Mouse (Mus musculus) skeletal muscle tissue, adult 2 months (tissue): ENCODE results near the gene Stard13.
A peak's percentile ranks its signal among the peaks of the same experiment; 100 is the strongest.

Experiments
- DNase-seq: peaks from one replicate; pipeline ENCODE4 v3.0.0-alpha.2; 2012; ENCODE audit warnings: low read depth, low spot score

Gene Stard13

DNA sequence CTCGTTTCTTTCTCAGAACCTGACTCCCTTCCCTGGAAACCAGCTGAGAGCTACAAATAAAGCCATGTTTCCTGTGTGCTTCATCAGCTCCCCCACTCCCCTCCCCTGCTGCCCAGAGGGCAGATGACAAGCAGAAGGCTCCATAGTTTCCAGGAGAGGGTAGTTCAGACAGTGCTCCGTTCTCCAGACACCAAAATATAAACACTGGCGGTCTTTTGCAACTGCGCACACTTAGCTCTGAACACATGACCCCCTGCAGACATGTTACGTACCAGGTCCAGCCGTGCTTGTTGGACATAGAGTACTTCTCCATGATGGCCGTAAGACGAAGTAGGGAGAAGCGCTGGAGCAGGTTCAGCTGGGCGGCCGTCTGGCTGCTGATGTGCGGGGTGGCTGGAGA lies 173.2 kb downstream of the Stard13 start:
- no peak for DNase-seq

DNA sequence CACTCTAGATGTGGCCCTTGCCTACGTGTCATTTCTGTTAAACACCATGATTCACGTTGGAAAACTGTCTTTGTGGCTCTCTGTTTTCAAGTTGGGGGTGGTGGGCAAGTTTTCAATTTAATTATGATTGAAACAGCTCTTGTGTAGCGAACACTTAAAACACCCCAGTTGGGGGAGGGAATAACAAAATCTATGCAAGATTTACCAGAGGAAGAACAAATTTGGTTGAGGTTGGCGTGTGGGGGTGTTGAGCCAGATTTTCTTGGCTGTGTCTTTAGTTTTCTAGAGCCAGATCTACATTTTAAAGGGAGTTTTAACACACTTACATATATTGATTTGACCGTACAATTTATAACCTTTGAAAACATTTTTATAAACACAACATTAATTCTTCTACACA lies 173.9 kb downstream of the Stard13 start:
- no peak for DNase-seq

DNA sequence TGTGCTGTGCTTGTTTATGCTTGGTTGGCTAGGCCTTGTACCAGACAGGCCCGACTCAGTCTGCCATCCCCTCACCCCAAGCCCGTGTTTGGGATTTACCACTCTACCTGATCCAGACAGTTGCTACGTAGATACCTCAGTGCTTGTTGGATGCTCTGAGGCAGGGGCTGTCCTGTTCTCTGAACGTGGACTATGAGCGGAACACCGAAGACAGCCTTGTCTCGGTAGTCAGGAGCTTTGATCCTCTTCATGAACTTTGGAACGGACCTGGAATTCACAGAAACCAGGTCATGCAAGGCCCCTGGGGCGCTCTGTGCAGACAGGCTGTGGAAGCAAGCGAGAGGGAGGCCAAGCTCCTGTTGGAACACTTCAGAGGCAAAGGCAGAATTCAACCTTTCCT lies 174.3 kb downstream of the Stard13 start:
- DNase-seq = no peak

DNA sequence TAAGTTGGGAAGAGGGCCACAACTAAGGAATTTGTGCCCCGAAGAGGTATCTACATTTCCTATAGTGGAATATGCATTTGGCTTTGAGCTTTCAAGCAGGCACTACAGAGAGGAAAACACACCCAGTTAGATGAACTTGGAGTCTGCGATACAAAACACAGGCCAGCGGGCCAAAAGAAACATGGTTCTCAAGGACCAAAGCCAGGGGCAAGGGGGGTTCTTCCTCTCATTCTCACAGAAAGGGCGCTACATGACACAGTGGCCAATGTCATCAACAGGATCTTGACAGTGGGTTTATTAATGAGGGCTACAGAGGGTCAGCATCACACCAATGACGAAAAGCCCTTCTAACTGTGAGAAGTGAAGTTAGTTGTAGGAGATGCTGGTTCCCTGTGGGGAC lies 175.9 kb downstream of the Stard13 start:
- DNase-seq = no peak

DNA sequence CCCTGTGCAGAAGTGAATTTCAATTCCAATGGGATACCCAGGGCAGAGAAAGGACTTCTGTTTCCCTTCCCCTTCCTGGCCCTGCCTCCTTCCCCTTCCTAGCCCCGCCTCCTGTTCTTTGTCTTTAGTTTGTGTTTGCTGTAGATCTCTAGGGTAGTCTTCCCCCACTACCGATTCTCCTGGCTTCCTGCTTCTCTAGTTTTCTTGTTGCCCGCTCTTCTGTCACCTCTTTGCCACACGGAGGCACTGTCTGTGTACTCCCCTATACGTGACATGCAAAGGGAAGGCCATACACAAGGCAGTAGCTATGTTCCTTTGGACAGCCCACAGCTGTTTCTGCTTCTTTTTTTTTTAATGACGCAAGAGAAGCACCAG lies 176.7 kb downstream of the Stard13 start:
- no peak for DNase-seq

DNA sequence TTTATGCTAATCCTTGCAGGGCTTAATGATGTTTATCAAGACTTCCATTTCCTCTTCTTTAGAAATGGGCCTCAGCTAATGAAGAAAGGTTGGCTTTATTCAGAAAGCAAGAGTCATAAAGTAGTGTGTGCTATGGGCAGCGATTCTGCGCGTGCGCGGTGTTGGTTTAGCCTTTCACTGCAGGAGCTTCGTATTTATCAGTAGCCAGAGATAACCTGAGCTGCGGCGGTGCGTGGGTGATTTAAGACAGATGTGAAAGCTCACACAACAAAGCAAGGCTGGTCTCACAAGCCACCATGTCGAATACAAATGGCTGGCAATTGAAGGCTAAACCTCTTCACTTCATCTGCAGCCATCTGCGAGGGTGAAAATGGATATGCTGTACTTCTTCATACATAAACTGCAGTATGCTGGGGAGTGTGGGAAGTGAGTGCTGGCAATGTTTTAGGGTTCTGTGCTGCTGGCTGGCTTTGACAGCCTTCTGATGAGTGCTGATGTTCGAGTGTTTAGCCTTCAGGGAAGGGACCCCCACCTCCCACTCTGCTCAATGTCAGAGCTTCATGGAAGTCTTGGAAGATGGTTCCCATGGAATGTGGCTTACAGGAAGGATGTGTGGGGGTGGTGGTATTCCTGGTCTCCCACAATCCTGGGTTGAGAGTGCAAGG lies 177.2 kb downstream of the Stard13 start:
- DNase-seq = no peak

DNA sequence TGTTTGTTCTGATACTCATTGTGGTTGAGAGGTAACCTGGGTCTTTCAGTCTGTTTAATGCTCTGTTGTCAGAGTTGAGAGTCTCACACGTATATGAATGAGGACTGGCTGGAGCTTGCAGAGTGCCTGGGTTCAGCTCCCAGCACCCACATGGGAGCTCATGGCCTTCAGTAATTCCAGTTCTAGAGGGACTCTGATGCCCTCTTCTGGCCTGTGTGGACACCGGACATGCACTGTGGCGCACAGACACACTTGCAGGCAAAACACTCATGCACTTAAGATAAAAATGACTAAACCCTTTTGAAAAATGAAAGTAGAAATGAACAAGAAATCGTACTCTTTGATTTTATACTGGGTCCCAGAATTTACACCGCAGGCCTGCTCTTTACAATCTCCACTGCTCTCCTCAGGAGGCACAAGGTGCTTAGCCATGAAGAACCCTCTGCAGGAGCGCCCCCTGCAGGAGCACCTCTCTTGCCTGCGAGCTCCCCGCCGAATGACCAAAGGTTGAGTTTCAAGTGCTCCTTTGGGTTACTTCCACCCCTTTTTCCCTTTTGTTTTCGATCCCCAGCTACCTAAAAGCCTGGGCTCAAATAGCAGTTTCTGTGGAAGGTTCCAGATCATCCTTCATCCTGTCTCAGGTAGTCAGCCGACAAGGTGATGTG lies 178.1 kb downstream of the Stard13 start:
- no peak for DNase-seq

DNA sequence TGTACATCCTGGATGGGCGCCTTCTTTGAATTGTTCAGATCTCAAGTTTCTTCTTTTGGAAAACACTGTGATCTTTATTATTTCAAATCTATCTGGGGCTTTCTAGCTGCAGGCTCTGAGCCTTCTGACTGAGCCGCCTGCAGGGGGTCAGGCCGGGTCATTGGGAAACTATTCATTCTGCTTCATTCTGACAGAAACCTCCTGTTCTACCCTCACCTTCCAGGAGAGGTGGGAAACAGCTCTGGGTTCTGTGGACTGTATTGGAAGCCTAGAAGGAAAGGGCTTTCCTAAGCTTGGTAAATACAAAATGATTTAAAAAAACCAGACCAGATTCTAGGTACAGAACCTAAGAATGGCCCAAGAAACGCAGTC lies 178.9 kb downstream of the Stard13 start:
- DNase-seq = no peak

DNA sequence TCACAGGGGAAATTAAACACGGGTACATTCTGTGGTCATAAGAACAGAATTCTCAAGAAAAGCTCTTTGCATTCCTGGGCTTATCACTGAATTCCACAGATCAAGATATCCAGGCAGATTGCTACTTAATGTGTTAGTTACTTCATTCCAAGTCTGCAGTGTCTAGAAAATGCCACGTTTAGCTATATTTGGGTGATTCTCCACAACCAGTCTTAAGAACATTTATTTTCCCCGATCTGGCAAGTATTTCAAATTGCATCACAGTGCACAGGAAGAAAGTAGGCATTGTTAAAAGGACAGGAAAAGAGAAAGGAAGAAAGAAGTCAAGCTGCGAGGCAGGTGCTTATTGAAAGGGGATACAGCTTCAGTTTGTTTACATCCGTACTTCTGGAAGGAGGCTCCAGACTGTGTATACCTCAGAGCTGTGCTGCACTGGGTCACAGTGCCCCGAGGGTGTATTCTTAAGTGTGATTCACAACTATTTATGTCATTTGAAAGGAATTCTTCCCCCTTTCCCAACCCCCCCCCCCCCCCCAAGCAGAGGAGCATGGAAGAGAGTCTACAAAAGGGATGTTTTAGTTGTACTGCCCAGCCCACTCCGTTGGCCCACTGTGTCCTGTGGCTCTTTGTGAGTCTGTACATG lies 179.4 kb downstream of the Stard13 start:
- DNase-seq = no peak

DNA sequence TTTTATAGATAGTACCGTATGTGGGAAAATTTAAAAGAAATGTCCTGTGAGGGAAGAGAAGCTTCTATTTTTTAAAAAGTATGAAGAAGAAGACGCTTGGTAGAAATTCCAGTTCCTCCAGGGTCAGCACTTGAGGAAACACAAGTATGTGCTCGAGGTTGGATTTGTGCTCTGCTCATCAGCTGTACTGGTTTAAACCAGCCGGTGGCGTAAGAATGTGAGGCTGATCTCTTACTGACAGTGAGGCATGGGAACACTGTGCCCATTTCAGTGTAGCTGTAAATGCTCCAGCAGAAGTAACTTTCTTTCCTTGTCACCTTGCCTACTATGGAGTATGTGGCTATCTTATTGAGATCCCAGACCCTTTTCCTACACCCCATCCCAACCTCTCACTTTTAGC lies 180.4 kb downstream of the Stard13 start:
- no peak for DNase-seq

DNA sequence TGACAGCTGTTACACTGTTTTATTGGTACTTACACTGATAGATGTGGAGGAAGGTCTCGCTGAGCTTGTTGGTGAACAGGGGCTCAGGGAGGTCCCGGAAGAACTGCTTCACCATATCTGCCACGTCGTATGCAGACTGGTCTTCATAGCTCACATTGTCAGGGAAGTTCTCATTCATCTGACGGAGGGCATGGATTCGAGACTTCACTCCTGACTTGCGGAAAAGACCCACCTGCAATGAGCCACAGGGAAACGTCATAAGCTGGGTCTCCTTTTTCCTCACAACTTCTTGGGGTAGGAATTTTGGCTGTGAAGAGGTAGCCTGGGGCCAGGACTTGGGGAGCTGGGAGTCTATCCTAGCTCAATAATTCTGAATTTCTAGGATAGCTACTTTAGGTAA lies 181.3 kb downstream of the Stard13 start:
- DNase-seq = no peak

DNA sequence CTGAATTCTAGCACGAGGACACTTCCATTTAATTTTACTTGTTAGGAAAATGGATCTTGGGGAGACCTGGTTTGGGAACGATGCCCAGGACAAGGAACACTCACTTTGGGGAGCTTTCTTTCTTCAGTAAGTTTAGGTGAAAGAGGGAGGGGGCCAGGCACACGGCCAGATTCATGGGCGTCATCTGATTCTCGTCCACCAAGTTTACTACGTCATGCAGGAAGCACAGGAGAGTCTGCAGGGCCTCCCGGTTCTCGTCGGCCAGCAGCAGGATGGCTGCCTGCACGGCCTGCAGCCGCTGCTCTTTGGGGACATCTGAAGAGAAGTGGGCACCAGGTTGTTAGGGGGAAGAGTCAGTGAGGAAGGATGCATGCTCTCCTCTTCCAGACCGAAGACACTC lies 186.1 kb downstream of the Stard13 start:
- DNase-seq = no peak

DNA sequence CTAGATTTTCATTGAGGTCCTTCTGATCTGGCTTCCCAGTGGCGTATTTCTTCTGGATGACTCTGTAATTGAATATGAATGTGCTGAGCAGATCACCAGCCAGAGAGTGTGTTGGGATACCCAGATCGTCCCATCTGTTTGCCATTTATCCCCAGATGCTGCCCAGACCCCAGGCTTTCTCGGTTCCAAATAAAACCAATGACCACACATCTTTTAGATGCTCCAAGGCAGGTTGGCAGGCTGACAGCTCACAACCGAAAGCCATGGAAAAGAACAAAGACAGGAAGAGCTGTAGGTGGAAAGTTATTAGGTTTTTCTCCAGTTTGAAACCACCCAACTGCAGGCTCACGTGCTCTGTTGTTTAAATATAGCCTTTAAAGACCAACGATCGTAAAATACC lies 186.7 kb downstream of the Stard13 start:
- DNase-seq = peak; percentile 71

DNA sequence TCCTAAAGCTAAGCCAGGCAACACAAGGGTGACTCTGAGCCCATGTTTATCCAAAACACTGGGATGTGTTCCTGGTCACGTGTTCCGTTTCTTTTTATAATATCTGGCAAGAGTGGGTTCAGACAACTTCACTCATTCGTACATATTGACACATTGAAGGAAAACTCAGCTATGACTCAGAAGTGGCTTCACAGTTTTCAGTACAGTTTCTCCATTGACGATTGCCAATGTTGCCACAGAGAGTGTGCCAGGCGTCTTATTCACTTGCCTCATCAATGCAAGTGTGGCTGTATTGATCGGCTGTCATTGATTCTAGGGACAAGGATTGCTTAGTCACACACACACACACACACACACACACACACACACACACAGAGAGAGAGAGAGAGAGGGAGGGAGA lies 187.5 kb downstream of the Stard13 start:
- DNase-seq = no peak

DNA sequence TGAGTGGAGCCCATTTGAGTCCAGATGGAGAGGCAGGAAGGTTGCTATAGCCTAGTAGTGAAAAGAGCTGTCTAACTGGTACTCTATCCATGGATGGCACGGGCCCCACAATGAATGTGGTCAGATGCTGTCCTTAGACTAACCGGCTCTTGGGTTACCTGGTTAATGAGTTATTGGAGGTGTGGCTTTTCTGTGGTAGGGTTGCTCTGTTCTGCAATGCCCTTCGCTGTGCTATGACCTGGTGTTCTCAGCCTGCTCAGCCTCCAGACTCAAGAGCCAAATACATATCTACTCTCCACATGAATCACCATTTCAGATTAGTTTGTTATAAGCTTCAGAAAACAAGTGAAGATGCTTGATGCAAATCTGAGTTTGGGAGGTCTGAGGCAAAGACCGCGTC lies 190.7 kb downstream of the Stard13 start:
- DNase-seq = no peak

DNA sequence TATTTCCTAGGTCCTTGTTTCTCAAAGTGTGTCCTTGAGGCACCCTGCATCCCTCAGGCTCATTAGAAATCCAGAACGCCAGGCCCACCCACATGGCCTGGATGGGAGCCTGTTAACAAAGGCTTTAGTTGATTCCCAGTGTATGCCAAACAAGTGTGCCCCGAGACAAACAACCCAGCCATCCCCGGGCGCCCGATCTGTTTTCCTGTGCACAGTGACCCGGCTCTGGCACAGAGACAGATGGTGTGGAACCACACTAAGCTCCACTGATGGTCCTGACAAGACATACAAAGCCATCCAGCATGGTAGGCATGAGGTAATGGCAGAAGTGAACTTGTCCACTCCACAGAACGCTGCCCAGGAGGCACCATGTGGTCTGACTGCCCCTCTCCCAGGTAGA lies 195.8 kb downstream of the Stard13 start:
- DNase-seq = no peak

DNA sequence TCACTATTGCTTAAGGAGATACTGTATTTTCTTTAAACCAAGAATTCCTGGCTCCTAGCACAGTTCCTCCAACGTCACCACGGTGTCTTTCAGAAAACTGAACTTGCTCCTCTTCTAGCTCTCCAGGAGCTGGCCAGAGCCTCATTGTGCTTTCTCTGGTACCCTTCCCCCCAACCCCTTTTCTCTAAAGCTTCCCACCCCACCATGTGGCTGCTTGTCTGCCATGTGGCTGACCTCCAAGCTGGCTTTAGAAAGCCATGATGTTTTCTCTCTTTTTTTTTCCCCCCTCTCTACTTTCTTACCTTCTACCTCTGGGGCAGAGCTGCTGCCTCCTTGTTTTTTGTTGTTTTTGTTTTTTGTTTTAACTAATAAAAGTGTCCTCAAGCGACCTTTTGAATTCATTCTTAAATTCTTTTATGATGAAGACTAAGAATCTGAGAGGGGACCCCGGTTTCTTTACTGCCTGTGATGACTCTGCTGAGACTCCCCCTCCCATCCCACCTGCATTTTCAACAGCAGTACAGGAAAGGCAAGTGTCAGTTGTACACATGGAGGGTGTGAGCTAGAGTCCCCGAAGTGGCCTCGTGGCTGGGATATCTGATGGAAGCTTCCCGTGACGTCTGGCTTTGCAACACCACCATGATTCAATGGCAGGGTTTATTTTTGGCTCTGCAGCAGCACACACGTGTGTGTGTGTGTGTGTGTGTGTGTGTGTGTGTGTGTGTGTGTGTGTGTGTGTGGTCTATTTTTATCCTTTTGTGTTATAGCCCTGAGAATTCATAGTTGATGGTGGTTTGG lies 198.7 kb downstream of the Stard13 start:
- DNase-seq = no peak

DNA sequence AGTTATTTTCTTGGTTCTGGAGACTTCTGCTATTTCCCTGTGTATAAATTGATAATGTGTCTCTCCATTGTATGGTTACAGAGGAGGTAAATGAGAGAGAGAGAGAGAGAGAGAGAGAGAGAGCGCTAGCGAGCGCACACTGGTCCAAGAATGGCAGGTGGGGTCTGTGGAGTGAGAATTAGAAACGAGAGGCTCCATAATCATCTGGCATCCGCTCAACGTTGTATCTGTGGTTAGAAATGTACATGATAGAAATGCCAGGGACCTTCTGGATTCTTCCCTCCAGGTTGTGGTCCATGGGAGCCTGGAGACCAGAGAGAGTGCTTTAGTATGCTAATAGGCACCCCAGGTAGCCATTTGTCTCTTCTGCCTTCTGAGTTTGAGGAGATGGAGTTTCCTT lies 204.7 kb downstream of the Stard13 start:
- DNase-seq = no peak

DNA sequence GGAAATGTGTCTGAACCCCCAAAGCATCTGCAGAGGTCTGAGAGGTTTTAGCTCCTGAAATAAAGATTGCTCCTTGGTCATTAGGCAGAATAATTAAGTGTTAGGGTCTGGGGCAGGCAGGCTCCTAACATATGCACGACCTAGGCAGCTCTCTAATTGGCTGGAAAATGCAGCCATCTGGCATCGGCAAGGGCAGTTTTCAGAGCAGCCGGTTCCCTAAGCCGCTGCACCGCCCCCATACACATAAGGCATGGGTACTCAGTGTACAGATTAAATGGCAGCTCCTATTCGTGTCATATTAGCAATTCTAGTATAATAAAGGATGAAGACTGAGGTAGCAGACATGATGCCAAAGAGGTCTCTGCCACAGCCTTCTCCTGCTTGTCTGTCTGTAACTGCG lies 206.5 kb downstream of the Stard13 start:
- no peak for DNase-seq

DNA sequence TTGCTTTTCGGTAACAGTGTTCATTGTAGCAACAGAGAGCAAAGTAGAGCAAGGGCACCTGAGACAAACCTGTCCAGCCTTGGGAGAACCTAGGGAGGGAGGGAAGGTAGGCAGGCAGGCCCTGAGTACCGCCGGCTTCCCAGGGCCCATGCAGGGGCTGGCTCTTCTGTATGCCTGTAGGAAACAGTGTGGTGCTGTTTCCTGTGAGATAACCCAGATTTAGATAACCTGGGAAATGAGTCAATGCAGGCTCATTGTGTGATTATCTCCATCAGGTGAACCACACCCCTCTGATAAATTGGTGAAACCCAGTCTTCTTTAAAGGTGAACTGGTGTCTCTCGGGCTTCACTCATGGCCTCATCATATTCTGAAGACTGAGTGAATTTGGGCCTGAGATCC lies 207.6 kb downstream of the Stard13 start:
- DNase-seq = no peak

DNA sequence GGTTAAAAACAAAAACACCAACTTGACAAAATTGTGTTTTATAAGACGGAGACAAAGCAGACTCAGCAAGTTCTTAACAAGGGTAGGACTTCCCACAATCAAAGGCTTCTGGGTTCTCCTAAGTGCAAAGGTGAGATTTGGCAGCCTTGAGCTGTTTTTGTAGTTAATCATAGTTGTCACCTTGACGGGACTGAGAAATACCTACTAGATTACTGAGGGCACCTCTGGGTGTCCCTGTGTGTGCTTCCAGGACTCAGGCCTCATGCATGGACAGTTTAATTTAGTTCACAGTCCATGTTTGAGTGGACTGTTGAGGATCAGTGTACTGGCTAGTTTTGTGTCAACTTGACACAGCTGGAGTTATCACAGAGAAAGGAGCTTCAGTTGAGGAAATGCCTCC lies 209.2 kb downstream of the Stard13 start:
- no peak for DNase-seq

DNA sequence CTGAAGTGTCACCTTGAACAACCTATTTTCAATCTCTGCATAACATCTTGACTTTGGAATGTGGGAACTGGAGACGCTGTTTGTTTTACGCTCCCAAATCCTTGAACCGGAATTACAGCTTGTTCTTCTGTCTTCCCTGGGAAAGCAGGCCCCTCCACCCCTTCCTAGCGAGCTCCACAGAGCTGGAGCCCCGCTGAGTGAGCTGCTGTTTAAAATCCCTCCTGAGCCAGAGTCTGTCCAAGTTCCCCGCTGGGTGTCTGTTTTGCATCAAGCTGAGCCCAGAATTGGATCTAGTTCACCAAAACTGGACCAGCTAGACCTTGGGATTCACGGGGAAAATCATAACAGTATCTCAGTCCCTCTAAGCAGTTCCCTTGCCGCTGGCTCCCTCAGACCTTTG lies 210.2 kb downstream of the Stard13 start:
- DNase-seq = peak; percentile 40

DNA sequence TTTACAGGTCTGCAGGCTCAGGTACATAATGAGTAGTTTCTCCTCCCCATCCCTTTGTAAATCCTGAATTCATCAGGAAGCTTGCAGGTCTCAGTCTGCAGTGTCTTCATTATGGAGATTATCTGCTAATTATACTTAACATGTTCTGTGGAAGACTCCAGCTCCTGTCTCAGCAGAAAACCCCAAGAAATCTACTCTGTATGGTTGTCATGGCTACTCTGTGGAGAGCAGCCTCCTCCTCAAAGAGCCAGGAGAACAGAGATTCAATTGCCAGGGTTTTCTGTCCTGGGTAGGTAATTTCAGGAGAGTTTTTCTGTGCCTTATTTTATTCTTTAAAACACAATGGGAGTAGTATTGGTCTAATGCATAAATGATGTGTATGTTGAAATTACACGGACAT lies 210.7 kb downstream of the Stard13 start:
- no peak for DNase-seq
